Mouse (Mus musculus): ENCODE data around the gene Gpr83. TPM values are rescaled to one million over a fixed set of nuclear protein-coding genes. Genes with fewer than 3 reads are reported as not detected.

The Gpr83 gene
- polyA plus RNA-seq, 1 experiment from 2014 or later, result 0.07 TPM

DNA sequence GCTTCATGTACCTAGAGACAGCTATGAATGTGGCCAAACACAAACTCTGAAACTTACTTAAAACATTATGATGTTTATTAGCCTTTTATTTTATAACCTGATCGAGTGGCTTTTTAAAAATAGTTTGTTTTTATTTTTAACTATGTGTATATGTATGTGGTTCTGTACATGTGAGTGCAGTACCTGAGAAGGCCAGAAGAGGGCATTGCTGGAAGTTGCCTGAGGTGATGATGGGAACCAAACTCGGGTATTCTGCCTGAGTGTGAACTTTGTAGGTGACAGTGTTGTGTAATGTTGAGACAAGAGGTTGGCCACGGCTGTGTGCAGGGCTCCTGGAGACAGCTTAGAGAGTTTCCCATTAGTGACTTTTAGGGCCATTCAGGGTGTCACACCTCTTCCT, 34.6 kb downstream of the Gpr83 start:
- no peak overlapping the region for H3K4me2 ChIP-seq
- H3K9ac ChIP-seq, result no peak overlapping the region
- no peaks in the 10 kb centered on the region for H3K9me3 ChIP-seq (replicated peaks)
- H3K27me3 ChIP-seq (replicated peaks), result no peaks in the 10 kb centered on the region; the same call in 1 of the 2 replicates
- 63% methylated on average over 3 of the region's 3 CpGs for WGBS (ENCODE audit: insufficient replicate concordance)
- no peaks in the 10 kb centered on the region for H3K36me3 ChIP-seq
- ATAC-seq, result no peak
- no peak overlapping the region for H3K27ac ChIP-seq
- H3K4me1 ChIP-seq, result peaks cover 5% of the 10 kb centered on the region; the same call in 1 of the 2 replicates
- no peak overlapping the region for H3K4me3 ChIP-seq

DNA sequence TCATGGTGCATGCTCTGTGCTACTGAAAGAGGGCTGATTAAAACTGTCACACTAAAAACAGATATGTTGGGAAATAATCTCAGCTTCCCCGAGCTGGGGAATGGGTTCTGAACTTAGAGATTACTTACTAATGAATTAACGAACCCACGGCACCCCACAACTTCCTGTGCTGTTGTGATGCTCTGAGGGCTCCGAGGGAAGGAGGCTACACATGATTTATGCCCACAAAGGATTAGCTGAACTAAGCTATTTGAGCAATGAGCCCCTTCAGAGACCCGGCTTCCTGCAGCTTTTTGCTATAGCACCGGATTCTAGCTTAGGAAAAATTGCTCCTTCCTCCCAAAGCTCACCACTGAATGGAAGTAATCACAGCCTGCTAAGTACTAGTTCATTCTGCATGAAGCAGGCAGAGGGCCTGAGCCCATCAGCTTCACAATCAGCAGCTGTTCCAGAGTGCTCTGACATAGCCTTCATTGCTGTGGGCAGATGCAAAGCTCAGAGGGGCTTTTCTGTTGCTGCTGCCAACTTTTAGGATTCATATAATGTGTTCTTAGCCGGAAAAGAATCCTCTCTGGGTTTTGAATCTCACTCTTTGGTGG, 35.3 kb downstream of the Gpr83 start:
- Histone ChIP-seq H3K36me3 (no peaks in the 10 kb centered on the region), H3K9me3 (replicated peaks) (no peaks in the 10 kb centered on the region), H3K4me2 (no peak overlapping the region), H3K27me3 (replicated peaks) (no peaks in the 10 kb centered on the region), H3K4me3 (no peak overlapping the region), H3K27ac (no peak overlapping the region), H3K9ac (no peak overlapping the region), H3K4me1 (peaks cover 5% of the 10 kb centered on the region; the same call in 1 of the 2 replicates)
- ATAC-seq, result no peak
- WGBS (ENCODE audit: insufficient replicate concordance), result 49% methylated on average over 7 of the region's 7 CpGs

GRCm38 (mm10) chr9:14897102-14897501, 37.1 kb downstream of the Gpr83 start:
- Histone ChIP-seq H3K36me3 (no peaks in the 10 kb centered on the region), H3K9ac (no peak overlapping the region), H3K4me1 (peaks cover 8% of the 10 kb centered on the region; the same call in 1 of the 2 replicates), H3K9me3 (replicated peaks) (no peaks in the 10 kb centered on the region), H3K4me3 (no peak overlapping the region), H3K27me3 (replicated peaks) (no peaks in the 10 kb centered on the region), H3K27ac (no peak overlapping the region), H3K4me2 (no peak overlapping the region)
- 87% methylated on average over 3 of the region's 3 CpGs for WGBS (ENCODE audit: insufficient replicate concordance)
- no peak for ATAC-seq

- no peak overlapping the region for H3K9ac ChIP-seq
- H3K36me3 ChIP-seq, result no peaks in the 10 kb centered on the region
- no peak overlapping the region for H3K4me2 ChIP-seq
- WGBS (ENCODE audit: insufficient replicate concordance), result 51% methylated on average over 7 of the region's 7 CpGs
- 0 out of 2 replicates have a peak, but pooled peaks cover 5% of the 10 kb centered on the region for H3K27me3 ChIP-seq (replicated peaks)
- peaks cover 22% of the 10 kb centered on the region; the same call in 1 of the 2 replicates for H3K4me1 ChIP-seq
- no peak overlapping the region for H3K4me3 ChIP-seq
- ATAC-seq, result no peak
- no peaks in the 10 kb centered on the region for H3K9me3 ChIP-seq (replicated peaks)
- H3K27ac ChIP-seq, result no peak overlapping the region
Observed at GRCm38 (mm10) chr9:14901757-14902156, 41.7 kb downstream of the Gpr83 start.

DNA sequence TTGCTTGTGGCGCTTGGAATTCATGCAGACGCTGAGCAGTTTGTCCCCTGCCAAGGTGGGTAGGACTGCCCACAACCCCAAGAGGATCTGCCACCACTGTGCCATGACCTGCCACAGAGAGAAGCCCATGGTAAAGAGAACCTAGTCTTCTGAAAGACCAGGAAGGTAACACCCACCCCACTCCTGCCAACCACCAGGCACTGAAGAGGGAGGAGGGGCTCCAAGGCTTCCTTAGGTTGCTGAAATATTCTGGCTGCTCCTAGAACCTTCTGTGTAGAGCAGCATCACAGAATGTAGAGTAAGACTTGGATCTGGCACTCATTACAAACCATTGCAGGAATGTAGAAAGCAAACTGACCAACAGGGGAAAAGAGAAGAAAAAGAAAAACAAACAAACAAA, 42.4 kb downstream of the Gpr83 start:
- no peaks in the 10 kb centered on the region for H3K9me3 ChIP-seq (replicated peaks)
- H3K4me1 ChIP-seq, result peaks cover 22% of the 10 kb centered on the region; the same call in 1 of the 2 replicates
- H3K27ac ChIP-seq, result no peak overlapping the region
- no peak overlapping the region for H3K4me3 ChIP-seq
- H3K9ac ChIP-seq, result no peak overlapping the region
- 81% methylated on average over 2 of the region's 2 CpGs for WGBS (ENCODE audit: insufficient replicate concordance)
- ATAC-seq, result no peak
- 0 out of 2 replicates have a peak, but pooled peaks cover 5% of the 10 kb centered on the region for H3K27me3 ChIP-seq (replicated peaks)
- no peaks in the 10 kb centered on the region for H3K36me3 ChIP-seq
- H3K4me2 ChIP-seq, result no peak overlapping the region

DNA sequence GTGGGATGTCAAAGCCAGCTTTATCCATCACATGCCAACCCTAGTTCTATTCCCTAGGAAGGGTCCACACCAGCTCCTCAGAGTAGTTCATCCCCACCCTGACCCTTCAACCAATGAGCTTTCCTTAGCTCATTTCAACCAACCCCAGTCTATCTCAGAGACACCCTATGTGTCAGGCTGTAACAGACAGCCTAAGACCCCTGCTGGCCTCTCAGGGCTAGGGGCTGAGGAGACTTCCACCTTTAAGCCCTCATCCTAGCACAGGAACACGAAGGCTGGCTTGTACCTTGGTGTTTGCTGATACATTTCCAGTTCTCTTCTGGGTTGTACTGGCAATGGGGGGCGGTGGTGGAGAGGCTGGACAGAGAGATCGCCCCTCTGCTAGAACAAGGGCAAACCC, 43.0 kb downstream of the Gpr83 start:
- Histone ChIP-seq H3K9ac (no peak overlapping the region), H3K4me1 (peaks cover 22% of the 10 kb centered on the region; the same call in 1 of the 2 replicates), H3K36me3 (no peaks in the 10 kb centered on the region), H3K9me3 (replicated peaks) (no peaks in the 10 kb centered on the region), H3K4me2 (no peak overlapping the region), H3K27me3 (replicated peaks) (0 out of 2 replicates have a peak, but pooled peaks cover 5% of the 10 kb centered on the region), H3K4me3 (no peak overlapping the region), H3K27ac (no peak overlapping the region)
- WGBS (ENCODE audit: insufficient replicate concordance), result 57% methylated on average over 3 of the region's 3 CpGs
- no peak for ATAC-seq

- ATAC-seq, result no peak
- Histone ChIP-seq H3K4me3 (no peak within 1 kb of the TSS), H3K27me3 (replicated peaks) (0 out of 2 replicates have a peak, but pooled peaks cover 5% of the 10 kb centered on the region), H3K27ac (no peak within 1 kb of the TSS), H3K9me3 (replicated peaks) (no peaks in the 10 kb centered on the region), H3K4me2 (no peak within 1 kb of the TSS), H3K4me1 (peaks cover 22% of the 10 kb centered on the region; the same call in 1 of the 2 replicates), H3K9ac (no peak within 1 kb of the TSS), H3K36me3 (no peaks in the 10 kb centered on the region)
- 38% methylated on average over 11 of the region's 11 CpGs for WGBS (ENCODE audit: insufficient replicate concordance)
Observed at GRCm38 (mm10) chr9:14903581-14904378, 43.8 kb downstream of the Gpr83 start, which contains the start of gene Izumo1r. TSS of gene Izumo1r (minus strand) at chr9:14903949.

DNA sequence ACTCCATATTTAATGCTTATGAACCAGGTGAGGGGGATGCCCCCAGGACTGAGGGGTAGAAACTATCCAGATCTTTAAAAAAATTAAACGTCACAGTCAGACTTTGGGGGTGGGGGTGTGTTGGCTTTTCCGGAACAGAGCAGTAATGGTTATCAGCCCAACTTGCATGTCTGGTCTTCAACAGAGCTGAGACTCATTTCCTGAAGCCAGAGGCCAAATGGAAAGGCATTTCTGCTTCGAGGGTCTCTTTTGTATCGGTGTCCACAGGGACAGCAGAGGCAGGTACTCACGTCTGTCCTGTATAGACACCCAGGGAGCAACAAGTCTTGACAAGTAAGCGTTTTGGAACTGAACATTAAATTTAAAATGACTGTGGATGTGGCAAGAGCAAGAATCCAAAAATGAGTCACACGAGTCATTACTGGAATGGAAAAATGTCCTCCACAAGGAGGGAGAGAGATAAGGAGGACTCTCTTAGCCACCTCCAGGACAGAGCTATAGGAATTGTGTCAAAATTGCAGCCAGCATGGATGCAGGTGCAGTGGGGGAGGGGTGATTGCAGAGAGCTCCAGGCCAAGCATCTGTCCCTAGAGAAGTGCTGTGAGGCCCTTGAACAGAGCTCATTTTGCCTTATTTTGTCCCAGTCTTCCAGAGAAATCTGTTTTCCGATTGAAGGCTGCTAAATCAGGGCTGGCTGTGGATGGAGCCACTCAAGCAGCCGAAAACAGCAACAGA, 44.9 kb downstream of the Gpr83 start:
- no peak overlapping the region for H3K9ac ChIP-seq
- WGBS (ENCODE audit: insufficient replicate concordance), result 22% methylated on average over 9 of the region's 9 CpGs
- H3K27me3 ChIP-seq (replicated peaks), result 0 out of 2 replicates have a peak, but pooled peaks cover 5% of the 10 kb centered on the region
- H3K36me3 ChIP-seq, result no peaks in the 10 kb centered on the region
- no peak overlapping the region for H3K4me3 ChIP-seq
- no peak for ATAC-seq
- H3K4me1 ChIP-seq, result peaks cover 22% of the 10 kb centered on the region; the same call in 1 of the 2 replicates
- H3K4me2 ChIP-seq, result no peak overlapping the region
- H3K27ac ChIP-seq, result no peak overlapping the region
- H3K9me3 ChIP-seq (replicated peaks), result no peaks in the 10 kb centered on the region

DNA sequence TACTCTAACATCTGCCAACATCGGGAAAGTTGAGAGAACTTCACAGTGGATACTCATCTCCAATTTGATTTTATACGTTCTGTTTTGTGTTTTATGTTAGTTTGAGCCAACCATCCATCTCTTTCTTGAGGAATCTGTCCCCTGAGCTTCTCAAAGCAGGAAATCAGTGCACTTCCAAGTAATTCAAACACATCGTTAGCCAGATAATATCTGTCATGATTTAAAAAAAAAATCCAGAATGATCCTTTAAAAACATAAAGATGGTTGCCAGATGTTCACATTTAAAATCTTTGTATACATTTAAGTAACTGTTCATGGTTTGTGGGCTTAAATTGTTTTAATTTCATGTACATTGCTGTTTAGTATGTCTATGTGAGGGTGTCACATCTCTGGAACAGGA, 45.9 kb downstream of the Gpr83 start:
- Histone ChIP-seq H3K9me3 (replicated peaks) (no peaks in the 10 kb centered on the region), H3K4me2 (no peak overlapping the region), H3K36me3 (no peaks in the 10 kb centered on the region), H3K9ac (no peak overlapping the region), H3K27me3 (replicated peaks) (0 out of 2 replicates have a peak, but pooled peaks cover 5% of the 10 kb centered on the region), H3K27ac (no peak overlapping the region), H3K4me3 (no peak overlapping the region), H3K4me1 (peaks cover 22% of the 10 kb centered on the region; the same call in 1 of the 2 replicates)
- no peak for ATAC-seq
- WGBS (ENCODE audit: insufficient replicate concordance), result 67% methylated on average over 3 of the region's 3 CpGs

DNA sequence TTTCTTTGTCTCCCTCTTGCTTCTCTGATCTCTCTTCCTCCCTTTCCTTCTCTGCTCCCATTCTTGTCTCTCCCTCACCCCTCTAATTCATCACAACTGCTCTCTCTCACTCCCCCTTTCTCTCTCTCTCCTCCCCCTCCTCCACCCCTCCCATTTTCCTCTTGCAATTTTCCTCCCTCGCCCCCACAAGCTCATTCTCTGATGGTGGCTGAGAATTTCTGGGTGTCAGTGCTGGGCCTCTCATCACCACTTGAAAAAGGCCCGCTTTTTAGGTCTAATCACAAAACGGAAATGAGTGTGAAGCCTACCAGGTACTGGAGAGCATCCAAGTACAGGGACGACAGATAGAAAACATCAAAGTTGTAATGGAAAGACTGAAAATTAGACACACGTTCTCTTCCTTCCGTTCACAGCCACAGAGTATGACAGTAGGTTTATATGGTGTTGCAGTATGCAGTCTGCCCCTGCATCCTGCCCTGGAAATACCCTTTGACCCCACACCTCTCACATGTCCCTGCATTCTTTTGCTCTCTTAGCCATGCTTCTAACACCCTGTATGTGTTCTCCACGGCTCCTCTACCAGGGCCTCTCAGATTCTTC, 47.9 kb downstream of the Gpr83 start:
- 0 out of 2 replicates have a peak, but pooled peaks cover 5% of the 10 kb centered on the region for H3K27me3 ChIP-seq (replicated peaks)
- 58% methylated on average over 7 of the region's 7 CpGs for WGBS (ENCODE audit: insufficient replicate concordance)
- no peak for ATAC-seq
- no peak overlapping the region for H3K9ac ChIP-seq
- H3K4me2 ChIP-seq, result no peak overlapping the region
- H3K36me3 ChIP-seq, result no peaks in the 10 kb centered on the region
- no peak overlapping the region for H3K27ac ChIP-seq
- no peak overlapping the region for H3K4me3 ChIP-seq
- peaks cover 16% of the 10 kb centered on the region; the same call in 1 of the 2 replicates for H3K4me1 ChIP-seq
- no peaks in the 10 kb centered on the region for H3K9me3 ChIP-seq (replicated peaks)

DNA sequence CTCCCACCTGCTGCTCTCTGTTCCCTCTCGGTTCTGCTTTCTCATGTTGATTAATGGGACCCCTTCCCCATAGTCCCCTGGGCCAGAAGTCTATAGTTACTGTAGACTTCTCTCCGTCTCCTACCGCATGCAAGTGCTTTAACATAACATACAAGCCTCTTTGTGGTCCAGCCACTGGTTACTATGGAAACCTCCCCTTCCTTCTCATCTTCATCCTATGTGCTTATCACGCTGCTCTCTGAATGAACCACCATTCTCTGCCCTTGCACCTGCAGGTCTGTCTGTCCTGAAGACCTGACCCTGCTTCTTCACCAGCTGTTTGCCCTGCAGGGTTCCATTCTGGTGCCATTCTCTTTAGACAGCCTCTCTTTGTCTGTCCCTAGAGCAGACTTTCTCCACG, 50.0 kb downstream of the Gpr83 start:
- Histone ChIP-seq H3K27ac (no peak overlapping the region), H3K4me1 (peaks cover 4% of the 10 kb centered on the region; the same call in 1 of the 2 replicates), H3K9me3 (replicated peaks) (no peaks in the 10 kb centered on the region), H3K4me3 (no peak overlapping the region), H3K36me3 (no peaks in the 10 kb centered on the region), H3K9ac (no peak overlapping the region), H3K4me2 (no peak overlapping the region), H3K27me3 (replicated peaks) (no peaks in the 10 kb centered on the region)
- ATAC-seq, result no peak
- WGBS (ENCODE audit: insufficient replicate concordance), result 61% methylated on average over 5 of the region's 5 CpGs

Data from liver, embryonic 12.5 days (tissue).